Comparison of ENCODE assay signal across 25 mouse cellular contexts in the genomic region with DNA sequence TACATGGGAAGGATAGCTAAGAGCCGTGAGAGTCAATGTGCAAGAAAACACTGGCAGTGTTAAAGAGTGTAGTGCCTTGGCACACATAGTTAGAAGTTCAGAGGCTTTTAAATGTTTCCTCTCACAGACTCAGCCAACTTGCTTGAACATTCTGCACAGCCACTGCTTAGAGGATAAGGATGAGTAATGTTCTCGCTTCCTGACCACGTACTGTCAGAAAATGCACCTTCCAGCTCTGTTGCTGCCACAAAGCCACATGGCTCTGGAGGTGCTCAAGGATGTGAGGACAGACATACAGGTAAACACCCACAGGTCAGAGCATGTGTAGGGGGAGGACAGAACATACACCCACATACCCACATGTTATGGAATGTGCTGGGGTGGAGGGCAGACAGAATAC.
DNase-seq lines count a peak whose midpoint lies in the region; ATAC-seq and TF ChIP-seq lines count a peak whose summit lies in the region.
"Had no signal": no experiment of that assay in that cellular context is flagged by ENCODE, and none has a peak within 500 bp of the region (broad histone marks: within the 10 kb centered on the region; RNA-seq: fewer than 3 reads in every experiment).

No protein-coding gene starts in this region.

- no peak for DNase-seq in embryonic facial prominence, embryonic 10.5 days (ENCODE audit: low spot score)
- DNase-seq in heart, adult 11 months = peak; percentile 54
- no peak for DNase-seq in heart, adult 2 months
- peak; percentile 7 for DNase-seq in right cerebral cortex, postnatal 25 days
- DNase-seq in right cerebral cortex, postnatal 14 days = no peak
- DNase-seq: adrenal gland, adult 8-10 months; adrenal gland, postnatal 25 days; cerebellum, adult 9-10 months; cerebellum, postnatal 14 days; gastrocnemius, adult 2 months; gastrocnemius, postnatal 14 days; heart, adult 18-20 months; heart, postnatal 14 days; heart, postnatal 4 days had no signal

- no peaks in the 10 kb centered on the region for H3K36me3 ChIP-seq in embryonic facial prominence, embryonic 13.5 days
- no peaks in the 10 kb centered on the region for H3K36me3 ChIP-seq in embryonic facial prominence, embryonic 10.5 days (replicated peaks)
- no peaks in the 10 kb centered on the region for H3K36me3 ChIP-seq in heart, adult 2 months (ENCODE audit: control insufficient read depth, insufficient read depth, low read length)
- H3K36me3 ChIP-seq: forebrain, embryonic 10.5 days; heart, embryonic 10.5 days; heart, embryonic 13.5 days had no signal

- no peak for TF ChIP-seq EP300 in heart, adult 2 months (IDR thresholded peaks at IDR 0.05; ENCODE audit: insufficient read depth, low read depth, low read length)

- H3K4me2 ChIP-seq in embryonic facial prominence, embryonic 13.5 days = no peak overlapping the region
- H3K4me2 ChIP-seq: forebrain, embryonic 13.5 days; heart, embryonic 13.5 days; hindbrain, embryonic 14.5 days had no signal

- no peak for TF ChIP-seq CTCF in heart, adult 2 months (IDR thresholded peaks at IDR 0.05)

- intact Hi-C loops in heart, adult 2 months (cut with DNase I) = no loop called here

- WGBS in embryonic facial prominence, embryonic 13.5 days = 91% methylated on average over 3 of the region's 3 CpGs
- WGBS in embryonic facial prominence, embryonic 10.5 days = 90% methylated on average over 3 of the region's 3 CpGs
- 82% methylated on average over 3 of the region's 3 CpGs for WGBS in heart, adult 2 months

- H3K4me3 ChIP-seq in embryonic facial prominence, embryonic 13.5 days = no peak overlapping the region
- no peak overlapping the region for H3K4me3 ChIP-seq in embryonic facial prominence, embryonic 10.5 days
- no peak overlapping the region for H3K4me3 ChIP-seq in heart, adult 2 months
- H3K4me3 ChIP-seq: forebrain, embryonic 10.5 days; forebrain, embryonic 13.5 days; gastrocnemius, adult 2 months; heart, embryonic 10.5 days; heart, embryonic 13.5 days had no signal

- no peaks in the 10 kb centered on the region for H3K27me3 ChIP-seq in embryonic facial prominence, embryonic 13.5 days
- no peaks in the 10 kb centered on the region for H3K27me3 ChIP-seq in embryonic facial prominence, embryonic 10.5 days (replicated peaks; ENCODE audit: low read depth, poor library complexity, severe bottlenecking)
- H3K27me3 ChIP-seq in heart, adult 2 months (ENCODE audit: control insufficient read depth, insufficient read depth, low read length) = no peaks in the 10 kb centered on the region
- H3K27me3 ChIP-seq: forebrain, embryonic 13.5 days; heart, embryonic 13.5 days had no signal

- no peaks in the 10 kb centered on the region for H3K9me3 ChIP-seq in embryonic facial prominence, embryonic 13.5 days
- 0 out of 2 replicates have a peak, but pooled peaks cover 3% of the 10 kb centered on the region for H3K9me3 ChIP-seq in embryonic facial prominence, embryonic 10.5 days
- H3K9me3 ChIP-seq: forebrain, embryonic 10.5 days; forebrain, embryonic 13.5 days; heart, embryonic 10.5 days; heart, embryonic 13.5 days had no signal

- H3K79me2 ChIP-seq in heart, adult 2 months (replicated peaks; ENCODE audit: control insufficient read depth, insufficient read depth, low read length) = no peaks in the 10 kb centered on the region

- no peak overlapping the region for H3K27ac ChIP-seq in embryonic facial prominence, embryonic 13.5 days
- H3K27ac ChIP-seq in embryonic facial prominence, embryonic 10.5 days (replicated peaks) = no peak overlapping the region
- no peak overlapping the region for H3K27ac ChIP-seq in heart, adult 2 months
- H3K27ac ChIP-seq: forebrain, embryonic 10.5 days; forebrain, embryonic 13.5 days; gastrocnemius, adult 2 months; heart, embryonic 10.5 days; heart, embryonic 13.5 days; hindbrain, embryonic 14.5 days; hindbrain, postnatal 0 days had no signal

- no peak for TF ChIP-seq POLR2A in heart, adult 2 months (IDR thresholded peaks at IDR 0.05; ENCODE audit: insufficient read depth, low read depth, low read length)

- no peak overlapping the region for H3K9ac ChIP-seq in embryonic facial prominence, embryonic 13.5 days
- H3K9ac ChIP-seq in heart, adult 2 months (ENCODE audit: low read depth, low read length) = no peak overlapping the region
- H3K9ac ChIP-seq: forebrain, embryonic 13.5 days; heart, embryonic 13.5 days; hindbrain, embryonic 14.5 days had no signal

- H3K4me1 ChIP-seq in embryonic facial prominence, embryonic 13.5 days = no peaks in the 10 kb centered on the region
- H3K4me1 ChIP-seq in embryonic facial prominence, embryonic 10.5 days = no peaks in the 10 kb centered on the region
- H3K4me1 ChIP-seq in heart, adult 2 months (ENCODE audit: control insufficient read depth, insufficient read depth, low read length) = no peaks in the 10 kb centered on the region
- H3K4me1 ChIP-seq: forebrain, embryonic 10.5 days; forebrain, embryonic 13.5 days; heart, embryonic 10.5 days; heart, embryonic 13.5 days had no signal

- ATAC-seq in embryonic facial prominence, embryonic 13.5 days (ENCODE audit: insufficient number of reproducible peaks, insufficient read depth, low FRiP score, low TSS enrichment, low read depth) = 0 out of 2 replicates have a peak, but pooled peaks have one; percentile 15
- ATAC-seq: activated CD4-positive, CD25-positive, alpha-beta regulatory T cell, adult 4 months; forebrain, embryonic 13.5 days; forebrain, embryonic 16.5 days; hindbrain, postnatal 0 days; inflammation-experienced regulatory T-cells, adult 6 months; intestine, embryonic 16.5 days had no signal

Comparison
In these comparisons a context has a peak if more than half of its experiments do, and no peak if none do; other contexts are left out.
1. DNase-seq: peak in heart, adult 11 months (single experiment) and right cerebral cortex, postnatal 25 days (single experiment); none in embryonic facial prominence, embryonic 10.5 days (single experiment), heart, adult 2 months (0 of 2) and right cerebral cortex, postnatal 14 days (single experiment).